ENCODE assay signal across 26 mouse cellular contexts in the genomic region with DNA sequence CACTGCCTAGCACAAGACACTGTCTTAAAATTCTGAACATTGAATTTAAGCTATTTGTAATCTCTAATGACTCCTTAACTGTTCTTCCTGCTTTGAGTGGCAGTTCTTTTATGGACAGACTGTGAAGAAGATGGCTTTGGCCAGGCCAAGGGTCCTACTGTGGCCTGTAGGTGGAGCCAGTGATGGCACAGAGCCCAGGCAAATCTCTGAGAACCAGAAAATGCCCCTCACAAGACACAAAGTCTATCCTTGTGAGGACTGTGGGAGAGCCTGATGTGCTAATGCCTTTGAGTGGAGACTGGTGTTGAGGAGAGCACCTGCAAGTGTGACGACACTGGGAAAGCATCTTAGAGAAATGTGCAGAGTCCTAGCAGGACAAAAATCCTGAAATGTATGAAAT. TPM values are rescaled to one million over a fixed set of nuclear protein-coding genes. Genes with fewer than 3 reads are reported as not detected.
A peak's percentile ranks its signal among the peaks of the same experiment; 100 is the strongest.
DNase-seq lines count a peak whose midpoint lies in the region; ATAC-seq and TF ChIP-seq lines count a peak whose summit lies in the region.
"Had no signal": no experiment of that assay in that cellular context is flagged by ENCODE, and none has a peak within 500 bp of the region (broad histone marks: within the 10 kb centered on the region; RNA-seq: fewer than 3 reads in every experiment).

No protein-coding gene starts in this region.

- TF ChIP-seq POLR2A in kidney, adult 2 months (IDR thresholded peaks at IDR 0.05; ENCODE audit: low read depth, low read length) = no peak
- no peak for TF ChIP-seq POLR2A in bone marrow, adult 2 months (IDR thresholded peaks at IDR 0.05; ENCODE audit: borderline replicate concordance, control insufficient read depth, low read depth, low read length)

- H3K9me3 ChIP-seq in forebrain, postnatal 0 days (ENCODE audit: low read length) = no peaks in the 10 kb centered on the region
- H3K9me3 ChIP-seq in forebrain, embryonic 13.5 days (replicated peaks) = no peaks in the 10 kb centered on the region
- H3K9me3 ChIP-seq in kidney, embryonic 14.5 days (ENCODE audit: control insufficient read depth, low read length) = no peaks in the 10 kb centered on the region; the same call in 1 of the 2 replicates
- no peaks in the 10 kb centered on the region for H3K9me3 ChIP-seq in lung, embryonic 14.5 days (ENCODE audit: low read depth, low read length)
- no peaks in the 10 kb centered on the region for H3K9me3 ChIP-seq in forebrain, embryonic 16.5 days (ENCODE audit: control insufficient read depth, low read length)
- H3K9me3 ChIP-seq: heart, embryonic 10.5 days; hindbrain, embryonic 12.5 days; liver, embryonic 13.5 days; midbrain, embryonic 15.5 days; neural tube, embryonic 15.5 days had no signal

- H3K4me1 ChIP-seq in forebrain, postnatal 0 days (ENCODE audit: insufficient read depth) = peaks cover 6% of the 10 kb centered on the region
- H3K4me1 ChIP-seq in forebrain, embryonic 13.5 days = peaks cover 20% of the 10 kb centered on the region
- H3K4me1 ChIP-seq in kidney, adult 2 months (ENCODE audit: control insufficient read depth, insufficient read depth, low read length) = peaks cover 3% of the 10 kb centered on the region; the same call in 1 of the 2 replicates
- H3K4me1 ChIP-seq in kidney, embryonic 14.5 days (ENCODE audit: control insufficient read depth, insufficient read depth, low read length) = peaks cover 13% of the 10 kb centered on the region
- H3K4me1 ChIP-seq in lung, embryonic 14.5 days (ENCODE audit: insufficient read depth) = no peaks in the 10 kb centered on the region; the same call in 1 of the 2 replicates
- H3K4me1 ChIP-seq in bone marrow, adult 2 months (ENCODE audit: control insufficient read depth, insufficient read depth, low read length) = peaks cover 4% of the 10 kb centered on the region; the same call in 1 of the 2 replicates
- peaks cover 16% of the 10 kb centered on the region for H3K4me1 ChIP-seq in forebrain, embryonic 16.5 days (replicated peaks; ENCODE audit: control insufficient read depth, insufficient read depth, low read length)

- TF ChIP-seq CTCF in forebrain, postnatal 0 days (IDR thresholded peaks at IDR 0.05; ENCODE audit: low read depth) = peak; percentile 27; the same call in 1 of the 2 replicates
- TF ChIP-seq CTCF in kidney, adult 2 months (conservative IDR thresholded peaks at IDR 0.05; ENCODE audit: insufficient read depth, insufficient read length, low read depth, low read length) = 0 out of 2 replicates have a peak, but pooled peaks have one; percentile 10
- TF ChIP-seq CTCF in lung, embryonic 14.5 days (IDR thresholded peaks at IDR 0.05; ENCODE audit: low read depth) = peak; percentile 38
- peak; percentile 33; the same call in 1 of the 2 replicates for TF ChIP-seq CTCF in bone marrow, adult 2 months (IDR thresholded peaks at IDR 0.05; ENCODE audit: control insufficient read depth, insufficient read depth, low read length)

- no peak overlapping the region for H3K27ac ChIP-seq in forebrain, postnatal 0 days (ENCODE audit: low read depth, low read length)
- no peak overlapping the region for H3K27ac ChIP-seq in forebrain, embryonic 13.5 days
- no peak overlapping the region for H3K27ac ChIP-seq in kidney, adult 2 months (ENCODE audit: insufficient read depth, low read depth, low read length)
- no peak overlapping the region for H3K27ac ChIP-seq in kidney, embryonic 14.5 days (ENCODE audit: low read depth, low read length)
- H3K27ac ChIP-seq in lung, embryonic 14.5 days (ENCODE audit: low read depth) = no peak overlapping the region
- no peak overlapping the region for H3K27ac ChIP-seq in bone marrow, adult 2 months (ENCODE audit: control insufficient read depth, insufficient read depth, low read depth, low read length, poor library complexity)
- H3K27ac ChIP-seq in forebrain, embryonic 16.5 days (ENCODE audit: low read length) = no peak overlapping the region
- H3K27ac ChIP-seq: embryonic facial prominence, embryonic 15.5 days; forebrain, embryonic 10.5 days; heart, embryonic 10.5 days; hindbrain, embryonic 12.5 days; liver, embryonic 13.5 days; midbrain, embryonic 15.5 days; neural tube, embryonic 15.5 days had no signal

- DNase-seq in forebrain, postnatal 0 days = no peak
- DNase-seq in kidney, adult 2 months = no peak
- no peak for DNase-seq in lung, embryonic 14.5 days
- DNase-seq in lung, adult 18-20 months = no peak
- DNase-seq: adrenal gland, postnatal 10 days; B cell, adult 2 months; cerebellum, postnatal 36 days; gastrocnemius, postnatal 10 days; heart, postnatal 14 days; kidney, postnatal 10 days; left cerebral cortex, postnatal 4 days; liver, embryonic 13.5 days; lung, postnatal 14 days; thymus, postnatal 14 days had no signal

- ATAC-seq in forebrain, postnatal 0 days = no peak
- no peak for ATAC-seq in forebrain, embryonic 13.5 days
- ATAC-seq in kidney, embryonic 14.5 days (ENCODE audit: low FRiP score, low TSS enrichment) = no peak
- no peak for ATAC-seq in lung, embryonic 14.5 days (ENCODE audit: insufficient read depth)
- ATAC-seq in forebrain, embryonic 16.5 days = no peak
- ATAC-seq: midbrain, embryonic 15.5 days; Patski had no signal

- H3K27me3 ChIP-seq in forebrain, postnatal 0 days (ENCODE audit: insufficient read depth, low read length) = no peaks in the 10 kb centered on the region
- 0 out of 2 replicates have a peak, but pooled peaks cover 3% of the 10 kb centered on the region for H3K27me3 ChIP-seq in forebrain, embryonic 13.5 days
- H3K27me3 ChIP-seq in kidney, adult 2 months (replicated peaks; ENCODE audit: control insufficient read depth, insufficient read depth, low read length) = no peaks in the 10 kb centered on the region
- H3K27me3 ChIP-seq in kidney, embryonic 14.5 days (ENCODE audit: control insufficient read depth, insufficient read depth, low read length) = no peaks in the 10 kb centered on the region
- no peaks in the 10 kb centered on the region for H3K27me3 ChIP-seq in lung, embryonic 14.5 days (ENCODE audit: insufficient read depth, low read length)
- H3K27me3 ChIP-seq in forebrain, embryonic 16.5 days (replicated peaks; ENCODE audit: control insufficient read depth, insufficient read depth, low read length) = no peaks in the 10 kb centered on the region
- H3K27me3 ChIP-seq: embryonic facial prominence, embryonic 15.5 days; hindbrain, embryonic 12.5 days; liver, embryonic 13.5 days; midbrain, embryonic 15.5 days; neural tube, embryonic 15.5 days; Patski had no signal

- no peak overlapping the region for H3K9ac ChIP-seq in forebrain, postnatal 0 days
- no peak overlapping the region for H3K9ac ChIP-seq in forebrain, embryonic 13.5 days
- H3K9ac ChIP-seq in kidney, embryonic 14.5 days (ENCODE audit: low read depth, low read length) = no peak overlapping the region
- no peak overlapping the region for H3K9ac ChIP-seq in lung, embryonic 14.5 days
- no peak overlapping the region for H3K9ac ChIP-seq in forebrain, embryonic 16.5 days (replicated peaks; ENCODE audit: low read depth, low read length)
- H3K9ac ChIP-seq: embryonic facial prominence, embryonic 15.5 days; hindbrain, embryonic 12.5 days; liver, embryonic 13.5 days; midbrain, embryonic 15.5 days; neural tube, embryonic 15.5 days had no signal

- H3K36me3 ChIP-seq in forebrain, postnatal 0 days (ENCODE audit: insufficient read depth) = no peaks in the 10 kb centered on the region
- H3K36me3 ChIP-seq in forebrain, embryonic 13.5 days (ENCODE audit: poor library complexity, severe bottlenecking) = peaks cover 8% of the 10 kb centered on the region
- H3K36me3 ChIP-seq in kidney, adult 2 months (ENCODE audit: control insufficient read depth, insufficient read depth, low read length) = no peaks in the 10 kb centered on the region
- H3K36me3 ChIP-seq in kidney, embryonic 14.5 days (ENCODE audit: control insufficient read depth, insufficient read depth, low read length) = no peaks in the 10 kb centered on the region
- no peaks in the 10 kb centered on the region for H3K36me3 ChIP-seq in lung, embryonic 14.5 days (ENCODE audit: insufficient read depth)
- H3K36me3 ChIP-seq in forebrain, embryonic 16.5 days (ENCODE audit: control insufficient read depth, insufficient read depth) = no peaks in the 10 kb centered on the region; the same call in 1 of the 2 replicates
- H3K36me3 ChIP-seq: midbrain, embryonic 15.5 days; neural tube, embryonic 15.5 days had no signal

- WGBS in forebrain, postnatal 0 days = 79% methylated on average over 1 of the region's 1 CpGs
- 89% methylated on average over 1 of the region's 1 CpGs for WGBS in forebrain, embryonic 13.5 days
- WGBS in kidney, adult 2 months = 100% methylated on average over 1 of the region's 1 CpGs
- 86% methylated on average over 1 of the region's 1 CpGs for WGBS in kidney, embryonic 14.5 days
- 83% methylated on average over 1 of the region's 1 CpGs for WGBS in lung, embryonic 14.5 days
- WGBS in bone marrow, adult 2 months = 92% methylated on average over 1 of the region's 1 CpGs
- WGBS in forebrain, embryonic 16.5 days = 92% methylated on average over 1 of the region's 1 CpGs

- no peak overlapping the region for H3K4me2 ChIP-seq in forebrain, postnatal 0 days (ENCODE audit: low read depth)
- H3K4me2 ChIP-seq in forebrain, embryonic 13.5 days = no peak overlapping the region
- H3K4me2 ChIP-seq in kidney, embryonic 14.5 days (replicated peaks; ENCODE audit: low read depth, low read length) = no peak overlapping the region
- H3K4me2 ChIP-seq in lung, embryonic 14.5 days = no peak overlapping the region
- H3K4me2 ChIP-seq in forebrain, embryonic 16.5 days (ENCODE audit: low read length) = no peak overlapping the region
- H3K4me2 ChIP-seq: embryonic facial prominence, embryonic 15.5 days; hindbrain, embryonic 12.5 days; liver, embryonic 13.5 days; midbrain, embryonic 15.5 days; neural tube, embryonic 15.5 days had no signal

- H3K4me3 ChIP-seq in forebrain, postnatal 0 days (ENCODE audit: low read depth, low read length) = no peak overlapping the region
- H3K4me3 ChIP-seq in forebrain, embryonic 13.5 days = no peak overlapping the region
- H3K4me3 ChIP-seq in kidney, adult 2 months (ENCODE audit: insufficient read depth, low read depth, low read length) = no peak overlapping the region
- no peak overlapping the region for H3K4me3 ChIP-seq in kidney, embryonic 14.5 days (ENCODE audit: low read length)
- H3K4me3 ChIP-seq in lung, embryonic 14.5 days (ENCODE audit: low read depth, low read length) = no peak overlapping the region
- no peak overlapping the region for H3K4me3 ChIP-seq in bone marrow, adult 2 months (replicated peaks; ENCODE audit: control insufficient read depth, low read depth, low read length)
- H3K4me3 ChIP-seq in forebrain, embryonic 16.5 days (replicated peaks; ENCODE audit: low read length) = no peak overlapping the region
- H3K4me3 ChIP-seq: embryonic facial prominence, embryonic 15.5 days; forebrain, embryonic 10.5 days; heart, embryonic 10.5 days; hindbrain, embryonic 12.5 days; liver, embryonic 13.5 days; megakaryocyte, embryonic 14.5 days; midbrain, embryonic 15.5 days; neural tube, embryonic 15.5 days had no signal

RNA-seq across cellular contexts. Expression of gene BC025920, which starts 2.2 kb away (rescaled TPM):
- total RNA-seq in forebrain, postnatal 0 days (2014; rRNA removed) = 3.8 and 4.7 TPM in 2 replicates
- 1.4 TPM in 2 replicates for polyA plus RNA-seq in forebrain, postnatal 0 days (2015; fragmentation: Nextera tagmentation; extraction: Ambion mirVana)
- 2.0 and 3.7 TPM in 2 replicates for polyA plus RNA-seq in forebrain, embryonic 13.5 days (2015; fragmentation: Nextera tagmentation; extraction: Ambion mirVana)
- 1.0 and 1.1 TPM in 2 replicates for polyA plus RNA-seq in kidney, adult 2 months (2012; rRNA removed)
- 0.84 and 0.86 TPM in 2 replicates for polyA plus RNA-seq in kidney, embryonic 14.5 days (2014; fragmentation: Nextera tagmentation; extraction: Ambion mirVana)
- 0.58 and 0.61 TPM in 2 replicates for polyA plus RNA-seq in lung, embryonic 14.5 days (2014; fragmentation: Nextera tagmentation; extraction: Ambion mirVana)
- polyA plus RNA-seq in bone marrow, adult 2 months (2011; ENCODE audit: insufficient read depth, insufficient read length, low replicate concordance, missing spikeins) = 3.9 and 6.6 TPM in 2 replicates
- polyA plus RNA-seq in forebrain, embryonic 16.5 days (2015; fragmentation: Nextera tagmentation; extraction: Ambion mirVana) = 2.7 and 3.4 TPM in 2 replicates

RNA-seq across cellular contexts. Expression of gene Tle6, which starts 7.4 kb away (rescaled TPM):
- 8.7 and 14.1 TPM in 2 replicates for total RNA-seq in forebrain, postnatal 0 days (2014; rRNA removed)
- polyA plus RNA-seq in forebrain, postnatal 0 days (2015; fragmentation: Nextera tagmentation; extraction: Ambion mirVana) = 4.2 and 5.1 TPM in 2 replicates
- 1.8 and 4.1 TPM in 2 replicates for polyA plus RNA-seq in forebrain, embryonic 13.5 days (2015; fragmentation: Nextera tagmentation; extraction: Ambion mirVana)
- polyA plus RNA-seq in kidney, adult 2 months (2012; rRNA removed) = 3.9 and 4.3 TPM in 2 replicates
- 12.6 and 15.5 TPM in 2 replicates for polyA plus RNA-seq in kidney, embryonic 14.5 days (2014; fragmentation: Nextera tagmentation; extraction: Ambion mirVana)
- 24.1 and 25.2 TPM in 2 replicates for polyA plus RNA-seq in lung, embryonic 14.5 days (2014; fragmentation: Nextera tagmentation; extraction: Ambion mirVana)
- polyA plus RNA-seq in bone marrow, adult 2 months (2011; ENCODE audit: insufficient read depth, insufficient read length, low replicate concordance, missing spikeins) = 23.2 and 27.8 TPM in 2 replicates
- polyA plus RNA-seq in forebrain, embryonic 16.5 days (2015; fragmentation: Nextera tagmentation; extraction: Ambion mirVana) = 3.5 and 3.7 TPM in 2 replicates

RNA-seq across cellular contexts. Expression of gene Sirt6, which starts 19.3 kb away (rescaled TPM):
- 18.0 and 25.2 TPM in 2 replicates for total RNA-seq in forebrain, postnatal 0 days (2014; rRNA removed)
- 30.8 and 33.4 TPM in 2 replicates for polyA plus RNA-seq in forebrain, postnatal 0 days (2015; fragmentation: Nextera tagmentation; extraction: Ambion mirVana)
- polyA plus RNA-seq in forebrain, embryonic 13.5 days (2015; fragmentation: Nextera tagmentation; extraction: Ambion mirVana) = 56.6 and 65.3 TPM in 2 replicates
- polyA plus RNA-seq in kidney, adult 2 months (2012; rRNA removed) = 16.3 and 19.7 TPM in 2 replicates
- polyA plus RNA-seq in kidney, embryonic 14.5 days (2014; fragmentation: Nextera tagmentation; extraction: Ambion mirVana) = 39.9 and 40.7 TPM in 2 replicates
- polyA plus RNA-seq in lung, embryonic 14.5 days (2014; fragmentation: Nextera tagmentation; extraction: Ambion mirVana) = 35.8 and 39.3 TPM in 2 replicates
- polyA plus RNA-seq in bone marrow, adult 2 months (2011; ENCODE audit: insufficient read depth, insufficient read length, low replicate concordance, missing spikeins) = 7.7 and 16.8 TPM in 2 replicates
- 51.4 and 55.1 TPM in 2 replicates for polyA plus RNA-seq in forebrain, embryonic 16.5 days (2015; fragmentation: Nextera tagmentation; extraction: Ambion mirVana)

RNA-seq across cellular contexts. Expression of gene Ankrd24, which starts 20.0 kb away (rescaled TPM):
- 45.9 and 63.6 TPM in 2 replicates for total RNA-seq in forebrain, postnatal 0 days (2014; rRNA removed)
- 11.4 and 13.0 TPM in 2 replicates for polyA plus RNA-seq in forebrain, postnatal 0 days (2015; fragmentation: Nextera tagmentation; extraction: Ambion mirVana)
- 6.4 and 6.9 TPM in 2 replicates for polyA plus RNA-seq in forebrain, embryonic 13.5 days (2015; fragmentation: Nextera tagmentation; extraction: Ambion mirVana)
- 67.1 and 81.0 TPM in 2 replicates for polyA plus RNA-seq in kidney, adult 2 months (2012; rRNA removed)
- polyA plus RNA-seq in kidney, embryonic 14.5 days (2014; fragmentation: Nextera tagmentation; extraction: Ambion mirVana) = 11.3 and 18.5 TPM in 2 replicates
- polyA plus RNA-seq in lung, embryonic 14.5 days (2014; fragmentation: Nextera tagmentation; extraction: Ambion mirVana) = 6.1 and 7.3 TPM in 2 replicates
- 5.3 and 11.1 TPM in 2 replicates for polyA plus RNA-seq in bone marrow, adult 2 months (2011; ENCODE audit: insufficient read depth, insufficient read length, low replicate concordance, missing spikeins)
- 13.8 and 16.5 TPM in 2 replicates for polyA plus RNA-seq in forebrain, embryonic 16.5 days (2015; fragmentation: Nextera tagmentation; extraction: Ambion mirVana)

RNA-seq across cellular contexts. Expression of gene Tle2, which starts 33.9 kb away (rescaled TPM):
- 20.5 and 25.6 TPM in 2 replicates for total RNA-seq in forebrain, postnatal 0 days (2014; rRNA removed)
- polyA plus RNA-seq in forebrain, postnatal 0 days (2015; fragmentation: Nextera tagmentation; extraction: Ambion mirVana) = 21.0 and 30.5 TPM in 2 replicates
- polyA plus RNA-seq in forebrain, embryonic 13.5 days (2015; fragmentation: Nextera tagmentation; extraction: Ambion mirVana) = 15.1 and 17.7 TPM in 2 replicates
- 63.7 and 93.5 TPM in 2 replicates for polyA plus RNA-seq in kidney, adult 2 months (2012; rRNA removed)
- 29.3 and 30.4 TPM in 2 replicates for polyA plus RNA-seq in kidney, embryonic 14.5 days (2014; fragmentation: Nextera tagmentation; extraction: Ambion mirVana)
- polyA plus RNA-seq in lung, embryonic 14.5 days (2014; fragmentation: Nextera tagmentation; extraction: Ambion mirVana) = 27.5 and 32.5 TPM in 2 replicates
- polyA plus RNA-seq in bone marrow, adult 2 months (2011; ENCODE audit: insufficient read depth, insufficient read length, low replicate concordance, missing spikeins) = 18.5 and 41.7 TPM in 2 replicates
- 27.1 and 32.6 TPM in 2 replicates for polyA plus RNA-seq in forebrain, embryonic 16.5 days (2015; fragmentation: Nextera tagmentation; extraction: Ambion mirVana)
